Mouse (Mus musculus) forebrain, embryonic 11.5 days (tissue): Measurements from ENCODE around the gene Tmem37. TPM values are rescaled to one million over a fixed set of nuclear protein-coding genes. Genes with fewer than 3 reads are reported as not detected.

ENCODE experiments used
- ATAC-seq: fragments of 200-750 bp; cut with Nextera tagmentation; replicated peaks from 2 replicates; pipeline ENCODE4 v1.8.0; 2017; ENCODE audit warnings: moderate TSS enrichment; ENCODE audit not compliant: low FRiP score
- DNase-seq: peaks from one replicate; pipeline ENCODE4 v3.0.0-alpha.2; 2017; ENCODE audit warnings: low spot score
- H3K27ac ChIP-seq: fragments of 300-500 bp; sonication (generic); 2 replicates; pipeline ENCODE4 v1.5.1; 2014; ENCODE audit warnings: low read depth, low read length
- H3K27me3 ChIP-seq: fragments of 300-500 bp; sonication (generic); 2 replicates; pipeline ENCODE4 v1.6.1; 2014; ENCODE audit warnings: mild to moderate bottlenecking, low read length, mixed read lengths; ENCODE audit not compliant: control insufficient read depth, insufficient read depth
- H3K36me3 ChIP-seq: fragments of 300-500 bp; sonication (generic); 2 replicates; pipeline ENCODE4 v1.6.1; 2014; ENCODE audit warnings: mild to moderate bottlenecking, low read length, moderate library complexity, mixed read lengths; ENCODE audit not compliant: control insufficient read depth, insufficient read depth
- H3K4me1 ChIP-seq: fragments of 300-500 bp; sonication (generic); replicated peaks from 2 replicates; pipeline ENCODE4 v1.6.1; 2014; ENCODE audit warnings: low read length, mixed read lengths; ENCODE audit not compliant: control insufficient read depth, insufficient read depth
- H3K4me2 ChIP-seq: fragments of 300-500 bp; sonication (generic); 2 replicates; pipeline ENCODE4 v1.6.1; 2014; ENCODE audit warnings: low read depth, mild to moderate bottlenecking, low read length, moderate library complexity, mixed read lengths; ENCODE audit not compliant: severe bottlenecking
- H3K4me3 ChIP-seq: fragments of 300-500 bp; sonication (generic); 2 replicates; pipeline ENCODE4 v1.5.1; 2014; ENCODE audit warnings: low read depth, low read length
- H3K9ac ChIP-seq: fragments of 300-500 bp; sonication (generic); 2 replicates; pipeline ENCODE4 v1.6.1; 2014; ENCODE audit warnings: low read length
- H3K9me3 ChIP-seq: fragments of 300-500 bp; sonication (generic); 2 replicates; pipeline ENCODE4 v1.6.1; 2016; ENCODE audit warnings: low read length, mixed read lengths; ENCODE audit not compliant: control insufficient read depth
- whole genome bisulfite sequencing: fragments of 180-500 bp; shearing (Covaris S2); extraction: QIAGEN DNeasy Blood & Tissue Kit; methylation state at CpG from one replicate; pipeline ENCODE4 v1.1.7; 2014; 5-methylcytosine and 5-hydroxymethylcytosine counted together
- polyA plus RNA-seq: library from polyadenylated mRNA; unstranded; fragments of >200 nt; fragmentation: Nextera tagmentation; extraction: Ambion mirVana; gene quantifications from 2 replicates; pipeline ENCODE4 v1.2.1, GENCODE M21; 2014

The Tmem37 gene
- polyA plus RNA-seq: 5.3 and 6.9 TPM in 2 replicates

GRCm38 (mm10) chr1:120073519-120074306 lies at the start of gene Tmem37:
Tmem37 (minus strand) TSS chr1:120074074.
- peak; percentile 75 for ATAC-seq
- 1% methylated on average over 40 of the region's 40 CpGs for WGBS
- Histone ChIP-seq H3K4me3 (peak within 1 kb of the TSS; percentile 33), H3K4me2 (peak within 1 kb of the TSS; percentile 90), H3K27me3 (peaks cover 11% of the 10 kb centered on the region), H3K36me3 (no peaks in the 10 kb centered on the region), H3K4me1 (peaks cover 5% of the 10 kb centered on the region; the same call in 1 of the 2 replicates), H3K9me3 (no peaks in the 10 kb centered on the region), H3K9ac (peak within 1 kb of the TSS; percentile 29), H3K27ac (no peak within 1 kb of the TSS)
- DNase-seq: peak; percentile 87

- H3K4me1 ChIP-seq: no peaks in the 10 kb centered on the region; the same call in 1 of the 2 replicates
- no peak overlapping the region for H3K27ac ChIP-seq
- no peaks in the 10 kb centered on the region for H3K9me3 ChIP-seq
- no peaks in the 10 kb centered on the region for H3K27me3 ChIP-seq
- ATAC-seq (no peak), DNase-seq (no peak)
- H3K36me3 ChIP-seq: no peaks in the 10 kb centered on the region; the same call in 1 of the 2 replicates
- 92% methylated on average over 8 of the region's 8 CpGs for WGBS
- H3K4me3 ChIP-seq: no peak overlapping the region
- no peak overlapping the region for H3K9ac ChIP-seq
- H3K4me2 ChIP-seq: no peak overlapping the region
Observed at GRCm38 (mm10) chr1:120122634-120123383, 48.9 kb upstream of the Tmem37 start.

GRCm38 (mm10) chr1:120121930-120122530 lies 48.2 kb upstream of the Tmem37 start:
- DNase-seq: no peak
- H3K27ac ChIP-seq: peak overlapping the region; percentile 86
- H3K36me3 ChIP-seq: no peaks in the 10 kb centered on the region; the same call in 1 of the 2 replicates
- H3K9ac ChIP-seq: peak overlapping the region; percentile 70
- no peaks in the 10 kb centered on the region; the same call in 1 of the 2 replicates for H3K4me1 ChIP-seq
- H3K4me2 ChIP-seq: peak overlapping the region; percentile 66
- no peak for ATAC-seq
- H3K9me3 ChIP-seq: no peaks in the 10 kb centered on the region
- no peaks in the 10 kb centered on the region for H3K27me3 ChIP-seq
- peak overlapping the region; percentile 63 for H3K4me3 ChIP-seq
- 87% methylated on average over 9 of the region's 9 CpGs for WGBS

GRCm38 (mm10) chr1:120120969-120121811 lies 47.3 kb upstream of the Tmem37 start, which contains the start of the genes Dbi and 3110009E18Rik:
Dbi (minus strand) TSS chr1:120121078.
3110009E18Rik (plus strand) TSS chr1:120121187.
- DNase-seq (peak; percentile 98), ATAC-seq (peak; percentile 94)
- peak within 1 kb of the TSS; percentile 66 for H3K4me2 ChIP-seq
- H3K36me3 ChIP-seq: no peaks in the 10 kb centered on the region; the same call in 1 of the 2 replicates
- peak within 1 kb of the TSS; percentile 86 for H3K27ac ChIP-seq
- WGBS: 2% methylated on average over 52 of the region's 52 CpGs
- peak within 1 kb of the TSS; percentile 76 for H3K9ac ChIP-seq
- H3K9me3 ChIP-seq: no peaks in the 10 kb centered on the region
- peak within 1 kb of the TSS; percentile 63 for H3K4me3 ChIP-seq
- H3K27me3 ChIP-seq: no peaks in the 10 kb centered on the region
- no peaks in the 10 kb centered on the region; the same call in 1 of the 2 replicates for H3K4me1 ChIP-seq

- Histone ChIP-seq H3K9me3 (no peaks in the 10 kb centered on the region), H3K36me3 (peaks cover 7% of the 10 kb centered on the region), H3K4me3 (peak overlapping the region; percentile 63), H3K4me1 (peaks cover under 1% of the 10 kb centered on the region; the same call in 1 of the 2 replicates), H3K27me3 (no peaks in the 10 kb centered on the region), H3K4me2 (peak overlapping the region; percentile 66), H3K9ac (peak overlapping the region; percentile 76), H3K27ac (peak overlapping the region; percentile 74)
- ATAC-seq: peak; percentile 47
- 7% methylated on average over 24 of the region's 24 CpGs for WGBS
- DNase-seq: no peak
Observed at GRCm38 (mm10) chr1:120120141-120120968, 46.5 kb upstream of the Tmem37 start.

- peaks cover 17% of the 10 kb centered on the region for H3K36me3 ChIP-seq
- H3K9me3 ChIP-seq: peaks cover under 1% of the 10 kb centered on the region; the same call in 1 of the 2 replicates
- 90% methylated on average over 4 of the region's 4 CpGs for WGBS
- no peaks in the 10 kb centered on the region for H3K27me3 ChIP-seq
- no peak overlapping the region for H3K27ac ChIP-seq
- no peak overlapping the region for H3K4me3 ChIP-seq
- H3K4me1 ChIP-seq: peaks cover 2% of the 10 kb centered on the region; the same call in 1 of the 2 replicates
- H3K9ac ChIP-seq: peak overlapping the region; percentile 76; the same call in 1 of the 2 replicates
- ATAC-seq (no peak), DNase-seq (no peak)
- peak overlapping the region; percentile 66; the same call in 1 of the 2 replicates for H3K4me2 ChIP-seq
Observed at GRCm38 (mm10) chr1:120119389-120119788, 45.5 kb upstream of the Tmem37 start.

- Histone ChIP-seq H3K9ac (no peak overlapping the region; the same call in 1 of the 2 replicates), H3K4me1 (peaks cover 2% of the 10 kb centered on the region; the same call in 1 of the 2 replicates), H3K4me2 (no peak overlapping the region), H3K27ac (no peak overlapping the region), H3K9me3 (peaks cover 3% of the 10 kb centered on the region; the same call in 1 of the 2 replicates), H3K4me3 (no peak overlapping the region), H3K27me3 (no peaks in the 10 kb centered on the region), H3K36me3 (peaks cover 20% of the 10 kb centered on the region)
- DNase-seq (no peak), ATAC-seq (no peak)
- WGBS: 96% methylated on average over 2 of the region's 2 CpGs
Observed at GRCm38 (mm10) chr1:120118854-120119253, 45.0 kb upstream of the Tmem37 start.
